Mouse (Mus musculus): Measurements from ENCODE around the gene Nit1.

DNA sequence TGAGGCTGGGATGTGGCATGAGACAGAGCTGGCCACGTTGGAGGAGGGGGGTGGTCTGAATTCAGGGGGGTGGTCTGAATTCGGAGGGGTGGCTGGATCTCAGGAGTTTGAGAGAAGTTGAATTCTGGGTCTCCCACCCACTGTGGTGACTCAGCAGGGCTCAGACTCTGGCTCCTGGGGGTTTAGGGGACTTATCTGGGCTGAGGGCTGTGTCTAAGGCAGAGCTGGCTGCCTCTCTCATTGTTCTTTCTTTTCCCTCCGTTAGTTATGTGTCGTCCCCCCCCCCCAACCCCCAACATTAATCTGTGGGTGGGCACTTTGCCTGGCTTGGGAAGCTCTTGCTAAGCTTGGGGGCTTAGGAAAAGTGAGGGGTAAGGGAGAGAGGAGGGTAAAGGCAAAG, 28.5 kb upstream of the Nit1 start:
- TF ChIP-seq CTCF (IDR thresholded peaks at IDR 0.05; ENCODE audit: control insufficient read depth, insufficient read depth, insufficient replicate concordance, low read depth, low read length) (no peak), POLR2A (IDR thresholded peaks at IDR 0.05; ENCODE audit: control insufficient read depth, low read depth, low read length) (no peak)
